Mouse (Mus musculus) lung, embryonic 16.5 days (tissue): ENCODE results near the gene Urod. TPM values are rescaled to one million over a fixed set of nuclear protein-coding genes. Genes with fewer than 3 reads are reported as not detected.

Experiments
- ATAC-seq: fragments of 200-750 bp; cut with Nextera tagmentation; 2 replicates; pipeline ENCODE4 v1.8.0; 2017; ENCODE audit warnings: low read depth, mild to moderate bottlenecking, moderate library complexity
- H3K27ac ChIP-seq: fragments of 300-500 bp; sonication (generic); 2 replicates; pipeline ENCODE4 v1.5.1; 2014; ENCODE audit warnings: mild to moderate bottlenecking, control low read depth, low read length
- H3K27me3 ChIP-seq: fragments of 300-500 bp; sonication (generic); 2 replicates; pipeline ENCODE4 v1.6.1; 2014; ENCODE audit warnings: low read depth, low read length, mixed read lengths; ENCODE audit not compliant: control insufficient read depth, insufficient read depth
- H3K36me3 ChIP-seq: fragments of 300-500 bp; sonication (generic); 2 replicates; pipeline ENCODE4 v1.6.1; 2014; ENCODE audit warnings: low read length; ENCODE audit not compliant: control insufficient read depth, insufficient read depth
- H3K4me1 ChIP-seq: fragments of 300-500 bp; sonication (generic); replicated peaks from 2 replicates; pipeline ENCODE4 v1.6.1; 2014; ENCODE audit warnings: low read length, mixed read lengths; ENCODE audit not compliant: control insufficient read depth, insufficient read depth
- H3K4me2 ChIP-seq: fragments of 300-500 bp; sonication (generic); 2 replicates; pipeline ENCODE4 v1.6.1; 2014; ENCODE audit warnings: low read depth, low read length, control low read depth
- H3K4me3 ChIP-seq: fragments of 300-500 bp; sonication (generic); 2 replicates; pipeline ENCODE4 v1.5.1; 2014; ENCODE audit warnings: mild to moderate bottlenecking, low read length, control low read depth
- H3K9ac ChIP-seq: fragments of 300-500 bp; sonication (generic); 2 replicates; pipeline ENCODE4 v1.6.1; 2014; ENCODE audit warnings: low read length, control low read depth
- H3K9me3 ChIP-seq: fragments of 300-500 bp; sonication (generic); 2 replicates; pipeline ENCODE4 v1.6.1; 2016; ENCODE audit warnings: low read length; ENCODE audit not compliant: control insufficient read depth
- WGBS: fragments of 180-500 bp; shearing (Covaris S2); extraction: QIAGEN DNeasy Blood & Tissue Kit; methylation state at CpG from one replicate; pipeline ENCODE4 v1.1.7; 2014; 5-methylcytosine and 5-hydroxymethylcytosine counted together
- polyA plus RNA-seq: library from polyadenylated mRNA; unstranded; fragments of >200 nt; fragmentation: Nextera tagmentation; extraction: Ambion mirVana; gene quantifications from 2 replicates; pipeline ENCODE4 v1.2.1, GENCODE M21; 2015

Urod gene
- polyA plus RNA-seq = 102 and 107 TPM in 2 replicates

DNA sequence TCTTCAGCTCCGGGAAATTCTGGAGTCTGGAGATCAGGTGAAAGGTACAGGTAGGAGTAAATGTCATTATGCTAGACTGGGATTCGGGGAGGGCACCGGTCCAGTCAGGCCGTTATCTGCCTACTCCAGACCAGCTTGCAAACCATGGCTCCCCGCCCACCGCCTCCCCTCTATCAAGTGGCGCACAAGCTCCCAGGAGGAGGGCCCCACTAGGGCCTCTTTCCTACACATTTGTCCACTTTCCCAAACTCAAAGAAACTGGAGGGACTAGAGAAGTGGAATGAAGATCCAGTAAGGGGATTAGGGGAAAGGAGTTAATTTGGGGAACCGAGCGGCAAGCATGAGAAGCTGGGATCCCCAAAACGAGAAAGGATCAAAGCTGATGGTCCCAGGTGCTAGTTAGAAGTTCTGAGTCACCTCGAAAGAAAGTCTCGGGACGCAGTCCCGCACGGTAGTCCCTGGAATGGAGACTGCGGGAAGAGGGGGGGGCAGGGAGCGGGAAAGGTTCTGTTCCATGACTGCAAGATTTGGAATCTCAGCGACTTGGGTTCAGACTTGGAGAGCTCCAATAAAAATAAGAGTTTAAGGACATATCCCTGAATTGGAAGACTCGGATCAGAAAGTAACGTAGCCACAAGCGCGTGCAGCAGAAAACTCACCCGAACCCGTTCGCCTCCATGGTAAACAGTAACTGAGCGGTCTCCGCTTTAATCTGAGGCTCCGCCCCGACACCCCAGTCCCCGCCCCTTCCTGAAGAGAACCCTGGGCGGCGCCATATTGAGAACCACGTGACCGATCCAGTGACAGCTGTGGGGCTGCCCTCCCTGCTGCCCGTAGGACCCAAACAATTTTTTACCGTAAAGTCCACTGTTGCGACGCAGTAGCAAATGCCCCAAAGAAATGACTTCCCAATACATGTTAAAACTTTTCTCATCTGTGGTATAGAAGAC is at the start of gene Urod:
TSS of gene Urod (minus strand) at position 742 of the 950 bp plus-strand sequence.
- H3K4me3 ChIP-seq = peak within 1 kb of the TSS; percentile 91
- H3K9ac ChIP-seq = peak within 1 kb of the TSS; percentile 86
- WGBS = under 1% methylated on average over 38 of the region's 38 CpGs
- H3K4me1 ChIP-seq = peaks cover 14% of the 10 kb centered on the region
- peaks cover 2% of the 10 kb centered on the region; the same call in 1 of the 2 replicates for H3K36me3 ChIP-seq
- peak; percentile 96 for ATAC-seq
- H3K4me2 ChIP-seq = peak within 1 kb of the TSS; percentile 95
- H3K27ac ChIP-seq = peak within 1 kb of the TSS; percentile 58
- no peaks in the 10 kb centered on the region for H3K9me3 ChIP-seq
- no peaks in the 10 kb centered on the region for H3K27me3 ChIP-seq

DNA sequence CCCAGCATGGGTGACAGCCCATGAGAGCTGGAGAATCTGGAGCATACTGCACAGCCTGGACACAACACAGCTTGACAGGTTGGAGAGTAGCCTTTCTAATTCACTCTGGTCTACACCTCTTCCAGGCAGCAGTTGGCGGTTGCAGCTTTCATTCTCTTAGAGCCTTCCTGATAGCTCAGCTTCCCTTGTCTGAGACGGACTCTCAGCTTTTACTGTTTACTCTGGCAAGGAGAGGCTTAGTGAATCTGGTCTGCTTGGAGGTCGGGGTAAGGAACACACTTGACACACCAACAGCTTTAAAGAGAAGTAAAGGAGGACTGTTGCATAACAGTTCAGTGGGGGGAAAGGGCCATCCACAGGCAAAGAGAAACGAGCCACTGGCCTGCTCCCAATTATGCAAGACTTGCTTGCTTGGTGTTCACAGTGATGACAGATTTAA is 47.1 kb upstream of the Urod start:
- Histone ChIP-seq H3K9me3 (no peaks in the 10 kb centered on the region), H3K27me3 (no peaks in the 10 kb centered on the region), H3K27ac (peak overlapping the region; percentile 62), H3K36me3 (peaks cover 3% of the 10 kb centered on the region; the same call in 1 of the 2 replicates), H3K9ac (no peak overlapping the region), H3K4me1 (peaks cover 22% of the 10 kb centered on the region), H3K4me3 (no peak overlapping the region), H3K4me2 (peak overlapping the region; percentile 3; the same call in 1 of the 2 replicates)
- 23% methylated on average over 4 of the region's 4 CpGs for WGBS
- peak; percentile 88 for ATAC-seq

DNA sequence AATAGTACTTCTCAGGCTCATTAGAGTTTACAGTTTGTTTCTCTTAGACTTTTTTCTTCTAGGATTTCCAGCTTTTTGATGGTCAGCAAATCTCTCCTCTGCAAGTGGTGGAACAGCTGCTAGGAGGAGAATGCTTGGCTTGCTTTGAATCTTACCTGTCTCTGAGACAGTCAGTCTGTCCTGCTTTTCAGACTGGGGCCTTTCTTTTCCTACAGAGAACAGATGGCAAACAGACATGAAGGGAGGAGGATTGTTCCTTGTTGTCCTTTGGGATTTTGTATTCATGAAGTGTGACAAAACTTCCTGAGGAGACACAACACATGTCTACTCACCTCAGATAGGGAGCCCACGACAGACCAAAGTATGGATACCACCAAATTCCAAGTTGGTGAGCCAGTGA is 46.6 kb upstream of the Urod start:
- no peaks in the 10 kb centered on the region for H3K27me3 ChIP-seq
- 34% methylated on average over 1 of the region's 1 CpGs for WGBS
- no peak overlapping the region for H3K4me3 ChIP-seq
- peaks cover 3% of the 10 kb centered on the region; the same call in 1 of the 2 replicates for H3K36me3 ChIP-seq
- peak overlapping the region; percentile 62 for H3K27ac ChIP-seq
- peaks cover 22% of the 10 kb centered on the region for H3K4me1 ChIP-seq
- ATAC-seq = no peak
- no peaks in the 10 kb centered on the region for H3K9me3 ChIP-seq
- no peak overlapping the region for H3K9ac ChIP-seq
- peak overlapping the region; percentile 3; the same call in 1 of the 2 replicates for H3K4me2 ChIP-seq

DNA sequence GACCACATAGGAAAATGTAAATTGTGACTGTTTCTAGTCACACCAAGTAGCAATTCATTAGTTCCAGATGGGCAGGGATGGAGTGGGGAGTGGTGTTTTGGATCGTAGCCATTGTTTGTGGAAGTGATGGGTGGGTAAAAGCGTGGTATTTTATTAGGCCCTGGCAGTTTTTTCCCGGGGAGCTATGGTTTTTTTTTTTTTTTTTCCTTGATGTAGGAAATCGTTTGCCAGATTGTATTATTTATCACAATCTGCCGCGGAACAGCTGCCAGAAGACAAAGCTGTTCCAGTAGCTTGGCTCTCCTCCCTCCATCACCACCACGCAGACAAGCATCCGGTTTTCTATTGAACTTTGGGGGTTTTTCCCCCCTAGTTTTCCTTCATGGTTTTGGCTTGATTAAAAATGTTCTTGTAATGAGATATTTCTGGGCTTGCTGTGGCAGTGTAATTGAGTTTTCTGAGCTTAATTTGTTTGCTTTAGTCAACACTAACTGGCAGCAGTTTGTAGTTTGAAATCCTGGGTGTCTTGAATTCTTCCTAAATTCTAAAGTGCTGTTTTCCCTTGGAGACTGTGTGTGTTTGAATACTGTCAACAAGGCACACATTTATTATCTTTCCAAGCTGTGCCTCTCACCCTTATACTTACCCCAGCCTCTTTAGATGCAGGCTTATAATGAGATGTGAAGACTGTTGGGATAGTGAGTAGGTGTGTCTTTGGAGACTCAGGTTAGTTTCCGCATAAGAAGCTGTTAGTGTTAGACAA is 45.9 kb upstream of the Urod start:
- H3K4me3 ChIP-seq = no peak overlapping the region
- H3K9ac ChIP-seq = no peak overlapping the region
- no peaks in the 10 kb centered on the region for H3K27me3 ChIP-seq
- H3K27ac ChIP-seq = peak overlapping the region; percentile 62
- H3K9me3 ChIP-seq = no peaks in the 10 kb centered on the region
- peak; percentile 56 for ATAC-seq
- H3K4me1 ChIP-seq = peaks cover 22% of the 10 kb centered on the region
- H3K4me2 ChIP-seq = peak overlapping the region; percentile 26; the same call in 1 of the 2 replicates
- 36% methylated on average over 9 of the region's 9 CpGs for WGBS
- peaks cover 3% of the 10 kb centered on the region; the same call in 1 of the 2 replicates for H3K36me3 ChIP-seq

DNA sequence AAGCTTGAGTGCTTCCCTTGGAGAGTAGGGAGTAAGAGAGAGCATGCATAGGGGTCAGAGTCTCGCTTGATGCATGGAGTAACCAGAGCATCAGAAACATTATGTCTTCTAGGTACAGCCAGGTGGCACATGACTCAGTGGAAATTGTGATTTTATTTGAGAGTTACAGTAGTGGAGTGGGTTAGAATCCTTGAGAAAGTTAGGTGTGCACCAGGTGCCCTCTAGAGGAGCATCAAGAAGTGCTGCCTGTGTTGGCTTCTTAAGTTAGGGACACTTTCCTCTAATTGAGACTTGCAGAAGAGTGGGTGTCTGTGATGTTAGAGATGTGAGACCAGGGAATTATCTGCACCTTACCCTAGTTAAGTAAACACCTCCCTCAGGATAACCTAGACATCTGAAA is 36.9 kb upstream of the Urod start:
- ATAC-seq = no peak
- WGBS = 95% methylated on average over 1 of the region's 1 CpGs
- H3K4me1 ChIP-seq = no peaks in the 10 kb centered on the region

DNA sequence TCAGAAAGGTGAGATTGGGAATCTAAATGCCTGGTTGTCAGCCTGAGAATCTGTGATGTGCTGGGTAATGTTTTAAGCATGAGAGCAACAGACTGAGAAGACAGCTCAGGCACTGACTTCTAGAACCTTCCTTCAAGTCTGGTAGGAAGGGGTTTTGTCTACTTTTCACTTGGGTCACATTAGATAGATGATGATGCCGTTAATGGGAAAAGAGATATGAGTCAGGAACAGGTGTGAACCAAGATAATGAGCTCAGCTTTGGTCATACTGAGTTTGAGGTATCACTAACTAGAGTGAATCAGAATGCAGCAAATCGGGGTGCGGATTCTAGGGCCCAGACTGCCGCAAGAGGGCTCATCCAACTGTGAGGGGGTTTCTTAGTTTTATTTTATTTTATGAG is 29.3 kb upstream of the Urod start:
- no peak overlapping the region for H3K4me2 ChIP-seq
- H3K4me3 ChIP-seq = no peak overlapping the region
- H3K9ac ChIP-seq = no peak overlapping the region
- peaks cover 6% of the 10 kb centered on the region for H3K4me1 ChIP-seq
- ATAC-seq = no peak
- H3K27me3 ChIP-seq = no peaks in the 10 kb centered on the region
- no peak overlapping the region for H3K27ac ChIP-seq
- WGBS = 95% methylated on average over 4 of the region's 4 CpGs
- H3K36me3 ChIP-seq = peaks cover 9% of the 10 kb centered on the region; the same call in 1 of the 2 replicates
- no peaks in the 10 kb centered on the region for H3K9me3 ChIP-seq

More for the DNA sequence above, 36.9 kb upstream of the Urod start:
- no peak overlapping the region for H3K27ac ChIP-seq
- H3K9ac ChIP-seq = no peak overlapping the region
- H3K4me3 ChIP-seq = no peak overlapping the region
- H3K4me2 ChIP-seq = no peak overlapping the region
- H3K36me3 ChIP-seq = no peaks in the 10 kb centered on the region; the same call in 1 of the 2 replicates
- no peaks in the 10 kb centered on the region for H3K27me3 ChIP-seq
- no peaks in the 10 kb centered on the region for H3K9me3 ChIP-seq

DNA sequence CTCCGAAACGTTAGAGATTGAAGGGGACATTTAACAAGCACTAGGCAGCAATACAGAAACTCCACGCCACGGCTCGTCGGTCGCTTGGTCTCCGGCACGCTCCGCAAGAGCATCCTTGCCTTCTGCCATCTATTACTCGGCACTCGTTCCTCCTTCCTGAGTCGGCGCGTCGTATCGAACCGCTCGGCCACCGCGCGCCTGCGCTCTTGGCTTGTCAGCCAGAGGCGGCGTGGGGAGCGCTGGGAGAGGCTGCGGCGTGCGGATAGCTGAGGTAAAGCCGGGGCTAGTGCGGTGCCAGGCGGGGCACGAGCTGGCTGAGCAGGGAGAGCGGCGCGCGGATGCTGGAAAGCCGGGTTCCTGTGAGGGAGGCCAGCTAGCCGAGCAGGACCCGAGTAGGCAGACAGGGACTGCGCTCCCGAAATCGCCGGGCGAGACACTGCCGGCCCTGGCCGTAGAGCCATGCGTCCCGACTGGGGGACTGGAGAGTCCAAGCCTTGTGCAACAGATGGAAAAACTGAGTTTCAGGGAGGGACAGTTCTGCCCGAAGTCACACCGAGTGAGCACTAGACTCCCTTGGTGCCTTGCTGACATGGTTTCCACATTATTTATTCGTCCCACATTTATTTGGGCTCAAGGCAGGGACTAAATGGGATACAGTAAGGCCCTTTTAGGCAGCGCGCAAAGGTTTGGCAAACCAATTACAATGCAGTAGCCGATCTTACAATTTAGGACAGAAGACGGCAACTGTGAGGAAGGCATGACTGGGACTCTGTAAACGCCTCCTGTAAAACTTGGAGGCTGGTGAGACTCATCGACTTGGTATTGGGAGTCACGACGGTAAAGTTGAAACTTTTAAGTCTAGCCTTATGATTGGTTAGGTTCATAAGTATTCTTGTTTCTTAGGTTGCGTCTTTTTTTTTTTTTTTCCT is 25.3 kb upstream of the Urod start, which contains the start of gene Eif2b3:
TSS of gene Eif2b3 (plus strand) at position 197 of the 929 bp plus-strand sequence.
- H3K9me3 ChIP-seq = no peaks in the 10 kb centered on the region
- peak within 1 kb of the TSS; percentile 84 for H3K9ac ChIP-seq
- H3K4me3 ChIP-seq = peak within 1 kb of the TSS; percentile 79
- peak; percentile 98 for ATAC-seq
- H3K27ac ChIP-seq = no peak within 1 kb of the TSS
- H3K27me3 ChIP-seq = no peaks in the 10 kb centered on the region
- peaks cover 9% of the 10 kb centered on the region; the same call in 1 of the 2 replicates for H3K36me3 ChIP-seq
- WGBS = under 1% methylated on average over 61 of the region's 61 CpGs
- peak within 1 kb of the TSS; percentile 61 for H3K4me2 ChIP-seq
- peaks cover 6% of the 10 kb centered on the region for H3K4me1 ChIP-seq

DNA sequence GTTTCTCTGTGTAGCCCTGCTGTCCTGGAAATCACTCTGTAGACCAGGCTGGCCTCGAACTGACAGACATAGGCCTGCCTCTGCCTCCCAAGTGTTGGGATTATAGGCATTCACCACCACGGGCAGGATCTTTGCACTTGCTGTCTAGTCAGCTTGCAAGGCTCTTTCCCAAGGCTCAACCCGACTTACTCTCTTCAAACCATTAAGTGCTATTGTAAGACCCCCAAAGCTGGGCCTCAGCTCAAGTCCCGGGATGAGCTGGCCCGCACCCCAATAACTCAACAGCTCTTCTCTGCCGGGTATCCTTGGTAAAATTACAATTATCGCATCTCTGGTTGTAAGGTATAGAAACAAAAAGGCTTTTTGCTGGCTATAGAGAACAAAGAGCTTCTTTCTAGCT is 24.1 kb upstream of the Urod start:
- ATAC-seq = no peak
- 83% methylated on average over 7 of the region's 7 CpGs for WGBS
- H3K27ac ChIP-seq = no peak overlapping the region
- no peaks in the 10 kb centered on the region for H3K27me3 ChIP-seq
- H3K9me3 ChIP-seq = no peaks in the 10 kb centered on the region
- no peak overlapping the region for H3K9ac ChIP-seq
- peaks cover 6% of the 10 kb centered on the region for H3K4me1 ChIP-seq
- H3K4me2 ChIP-seq = no peak overlapping the region
- no peak overlapping the region for H3K4me3 ChIP-seq
- peaks cover 6% of the 10 kb centered on the region; the same call in 1 of the 2 replicates for H3K36me3 ChIP-seq
